Mouse (Mus musculus) C2C12 (cell line): ENCODE results near the gene Aff3.

Experiments used
- CEBPB ChIP-seq: IDR thresholded peaks from one replicate; pipeline ENCODE4 v1.6.1; 2011; ENCODE audit warnings: low read depth, mild to moderate bottlenecking, control low read depth, moderate library complexity
- CTCF ChIP-seq: IDR thresholded peaks from one replicate; pipeline ENCODE4 v1.5.1; 2011; ENCODE audit not compliant: control insufficient read depth, insufficient read depth, insufficient read length
- FOSL1 ChIP-seq: IDR thresholded peaks from one replicate; pipeline ENCODE4 v1.8.0; 2011; ENCODE audit warnings: mild to moderate bottlenecking, low read length; ENCODE audit not compliant: poor library complexity, insufficient read depth, severe bottlenecking
- MAX ChIP-seq: IDR thresholded peaks from one replicate; pipeline ENCODE4 v1.6.1; 2011; ENCODE audit warnings: mild to moderate bottlenecking, control low read depth
- MYOD1 ChIP-seq: IDR thresholded peaks from one replicate; pipeline ENCODE4 v1.6.1; 2011; ENCODE audit warnings: low read depth; ENCODE audit not compliant: control insufficient read depth, insufficient read length
- MYOG ChIP-seq: IDR thresholded peaks from one replicate; pipeline ENCODE4 v1.6.1; 2011; ENCODE audit not compliant: control insufficient read depth, insufficient read length; ENCODE audit errors: extremely low read depth
- USF1 ChIP-seq: IDR thresholded peaks from one replicate; pipeline ENCODE4 v1.6.1; 2011; ENCODE audit warnings: low read depth, mild to moderate bottlenecking, control low read depth, moderate library complexity

GRCm38 (mm10) chr1:38487884-38488283, 176.9 kb downstream of the Aff3 start:
- TF ChIP-seq CTCF (no peak), MAX (no peak), USF1 (no peak), FOSL1 (no peak), CEBPB (no peak), MYOD1 (no peak), MYOG (no peak)
